Mouse (Mus musculus) left cerebral cortex, adult 2 months (tissue): Measurements from ENCODE around the gene Egflam. TPM values are rescaled to one million over a fixed set of nuclear protein-coding genes. Genes with fewer than 3 reads are reported as not detected.

Source experiments
- DNase-seq, 2 experiments: peaks; one replicate each; pipeline ENCODE4 v3.0.0; 2021 to 2022; ENCODE audit warnings: low spot score in 2 of 2, mixed read lengths in 1 of 2; ENCODE audit errors: extremely low spot score in 1 of 2
- H3K27ac ChIP-seq: fragments of 200-600 bp; 2 replicates; pipeline ENCODE4 v1.8.1; 2022
- H3K4me3 ChIP-seq: fragments of 200-600 bp; 2 replicates; pipeline ENCODE4 v1.8.1; 2022
- CTCF ChIP-seq: fragments of 200-600 bp; IDR thresholded peaks from 2 replicates; pipeline ENCODE4 v1.8.1; 2022; ENCODE audit warnings: antibody characterized with exemption, mild to moderate bottlenecking, moderate library complexity
- intact Hi-C: fragments of 180-260 bp; cut with DNase I; formaldehyde crosslinking; loops from one replicate; pipeline ENCODE4 v1.15.1; 2025
- total RNA-seq, 2 experiments: library from RNA; stranded (reverse); gene quantifications; 2 replicates each; pipeline ENCODE4 v1.2.3; 2021

Gene Egflam
- total RNA-seq, 2 experiments from 2014 or later: 4.7 to 5.6 TPM

- TF ChIP-seq CTCF: no peak
- H3K4me3 ChIP-seq: no peak overlapping the region
- intact Hi-C loops: no loop called here
- no peak for DNase-seq
- no peak overlapping the region for H3K27ac ChIP-seq
Observed at GRCm38 (mm10) chr15:7160321-7160720, 237.9 kb downstream of the Egflam start.

DNA sequence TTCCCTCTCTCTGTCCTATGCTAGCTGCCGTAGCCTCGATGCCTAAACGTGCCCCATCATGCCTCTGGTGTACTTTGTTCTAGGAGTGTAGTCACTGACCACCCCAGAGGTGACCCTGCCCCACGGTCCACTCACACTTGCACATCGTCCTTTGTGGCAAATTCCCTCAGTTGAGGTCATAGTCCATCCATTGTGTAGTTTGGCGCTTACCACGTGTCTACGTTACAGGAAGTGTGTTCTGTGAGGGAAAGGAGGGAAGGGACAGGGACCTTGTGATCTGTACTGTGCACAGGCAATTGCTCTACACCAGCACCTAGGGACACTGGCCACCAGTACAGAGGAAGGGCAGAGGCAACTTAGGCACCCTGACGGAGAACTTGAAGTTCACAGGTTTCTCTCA lies 238.3 kb downstream of the Egflam start:
- intact Hi-C loops: no loop called here
- Histone ChIP-seq H3K27ac (no peak overlapping the region), H3K4me3 (no peak overlapping the region)
- no peak for DNase-seq
- TF ChIP-seq CTCF: no peak

DNA sequence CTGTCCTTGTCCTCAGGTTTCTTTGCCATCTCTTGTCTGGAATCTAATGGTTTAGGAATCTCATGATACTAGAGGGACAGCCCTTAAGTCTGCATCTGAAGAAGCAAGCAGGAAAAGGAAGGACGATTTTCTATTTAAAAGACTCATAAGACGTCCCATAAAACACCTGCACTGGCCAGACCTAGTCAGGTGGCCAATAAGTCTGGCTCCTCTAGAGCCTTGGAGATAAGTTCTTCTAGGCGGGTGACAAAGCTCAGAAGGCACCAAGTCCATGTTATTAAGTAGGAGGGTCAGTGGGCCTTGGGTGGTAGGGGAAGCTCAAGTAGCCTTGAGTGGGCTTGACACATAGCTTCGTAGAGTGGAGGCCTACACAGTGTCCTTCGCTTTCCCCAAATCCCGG lies 240.5 kb downstream of the Egflam start:
- no peak overlapping the region for H3K27ac ChIP-seq
- no peak for TF ChIP-seq CTCF

More for the DNA sequence above, 240.5 kb downstream of the Egflam start:
- intact Hi-C loops: no loop called here
- DNase-seq: no peak
- no peak overlapping the region for H3K4me3 ChIP-seq
